Mouse (Mus musculus) adrenal gland, adult 2 months (tissue): ENCODE measurements around the gene Agk. TPM values are rescaled to one million over a fixed set of nuclear protein-coding genes. Genes with fewer than 3 reads are reported as not detected.

Experiments
- DNase-seq: peaks from one replicate; pipeline ENCODE4 v3.0.0; 2021
- polyA plus RNA-seq: library from polyadenylated mRNA; depleted of rRNA; stranded (reverse); fragments of >200 nt; gene quantifications from 2 replicates; pipeline ENCODE4 v1.2.3, GENCODE M21; 2012; rRNA removed
- total RNA-seq, 2 experiments: library from RNA; stranded (reverse); gene quantifications; 2 replicates each; pipeline ENCODE4 v1.2.3; 2021

Gene Agk
- total and polyA plus RNA-seq, 3 experiments = 10.6 to 41.7 (median 27.5) TPM

- no peak for DNase-seq
These were observed 118.4 kb downstream of the Agk start for GRCm38 (mm10) chr6:40443281-40443928.

Other genes starting within 250 kb of the Agk start
- gene E330009J07Rik, start 111.0 kb downstream of the Agk start, total RNA-seq = 10 to 100 TPM; 11.9 to 15.4 TPM
- gene E330009J07Rik, start 111.0 kb downstream of the Agk start, polyA plus RNA-seq = 4.2 and 4.7 TPM in 2 replicates
- gene Wee2, start 113.9 kb downstream of the Agk start, total RNA-seq = not detected
- not detected in 2 replicates for gene Wee2, start 113.9 kb downstream of the Agk start, polyA plus RNA-seq
- gene Ssbp1, start 146.2 kb downstream of the Agk start, total RNA-seq = 10 to 100 TPM; 40.4 to 53.8 TPM
- 8.2 and 11.8 TPM in 2 replicates for gene Ssbp1, start 146.2 kb downstream of the Agk start, polyA plus RNA-seq
- under 1 TPM in 1 of 2 experiments, not detected in 1; 0.26 TPM for gene Tas2r137, start 166.1 kb downstream of the Agk start, total RNA-seq
- not detected in 2 replicates for gene Tas2r137, start 166.1 kb downstream of the Agk start, polyA plus RNA-seq
- not detected for gene Tas2r108, start 168.4 kb downstream of the Agk start, total RNA-seq
- gene Tas2r108, start 168.4 kb downstream of the Agk start, polyA plus RNA-seq = not detected in 2 replicates
- not detected for gene Prss37, start 194.3 kb downstream of the Agk start, total RNA-seq
- not detected in 2 replicates for gene Prss37, start 194.3 kb downstream of the Agk start, polyA plus RNA-seq
- not detected for gene Olfr461, start 229.9 kb downstream of the Agk start, total RNA-seq
- gene Olfr461, start 229.9 kb downstream of the Agk start, polyA plus RNA-seq = not detected in 2 replicates
- gene Olfr460, start 244.3 kb downstream of the Agk start, total RNA-seq = not detected
- gene Olfr460, start 244.3 kb downstream of the Agk start, polyA plus RNA-seq = not detected in 2 replicates